Mouse (Mus musculus) mouse trophoblast stem cell (cell line): ENCODE data around the gene Dnmbp.

Source experiments
- in situ Hi-C, 2 experiments: fragments of 300-500 bp; cut with MseI, MboI; formaldehyde crosslinking; loops; 2 replicates in 1 of 2; 3 replicates in 1 of 2; pipeline ENCODE4 v1.15.1; 2025

Dnmbp gene

GRCm38 (mm10) chr19:43809331-43809730 lies 130.7 kb downstream of the Dnmbp start:
- in situ Hi-C loops: no loop called here

GRCm38 (mm10) chr19:43803866-43804265 lies 136.1 kb downstream of the Dnmbp start:
- in situ Hi-C loops: no loop called here

GRCm38 (mm10) chr19:43801427-43802051 lies 138.5 kb downstream of the Dnmbp start:
- in situ Hi-C loops: no loop called here

GRCm38 (mm10) chr19:43797216-43797615 lies 142.8 kb downstream of the Dnmbp start:
- in situ Hi-C loops: no loop called here
